In the genomic region with DNA sequence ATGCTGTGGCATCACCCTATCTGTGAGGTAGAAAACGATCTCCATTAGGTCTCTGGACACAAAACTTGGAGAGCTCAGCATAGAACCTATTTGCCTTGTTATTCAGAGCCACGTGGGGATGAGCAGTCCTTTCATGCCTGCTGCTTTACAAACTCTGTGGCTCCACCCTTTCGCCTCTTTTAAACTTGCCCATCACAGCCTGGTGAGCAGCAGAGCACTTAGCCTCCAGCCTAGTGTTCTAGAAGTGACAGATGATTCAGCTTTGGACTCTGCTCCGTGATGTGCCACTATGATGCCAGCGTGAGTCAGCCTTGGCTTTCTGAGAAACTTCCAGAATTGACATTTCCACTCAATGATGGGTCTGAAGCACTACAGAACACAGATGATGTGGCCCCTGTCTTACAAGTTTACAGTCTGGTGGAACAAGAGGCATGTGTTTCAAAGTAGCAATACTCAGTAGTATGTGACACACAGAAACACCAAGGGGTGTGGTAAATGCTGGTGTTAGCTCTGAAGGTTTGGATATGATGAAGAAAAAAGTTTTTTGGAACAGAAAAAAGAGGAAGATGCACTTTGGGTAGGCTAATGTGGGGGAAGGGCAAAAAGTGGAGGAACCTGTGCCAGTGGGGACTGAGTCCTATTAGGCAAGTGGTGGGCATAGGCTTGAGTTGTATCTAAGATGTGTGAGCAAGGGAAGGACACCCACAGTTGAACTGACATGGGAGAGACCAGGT, we compare ENCODE assay signal across 12 mouse cellular contexts. TPM values are rescaled to one million over a fixed set of nuclear protein-coding genes. Genes with fewer than 3 reads are reported as not detected.
DNase-seq lines count a peak whose midpoint lies in the region; ATAC-seq lines count a peak whose summit lies in the region.
"Had no signal": no experiment of that assay in that cellular context is flagged by ENCODE, and none has a peak within 500 bp of the region (broad histone marks: within the 10 kb centered on the region; RNA-seq: fewer than 3 reads in every experiment).

No protein-coding gene starts in this region.

- peak; percentile 92 for ATAC-seq in granulocyte monocyte progenitor cell, adult 5-6 weeks (replicated peaks; ENCODE audit: poor library complexity, severe bottlenecking)

- DNase-seq in right cerebral cortex, adult 18-20 months: peak; percentile 28
- DNase-seq in right cerebral cortex, adult 2 months (ENCODE audit: low spot score in 2 of 2): no peak
- DNase-seq in adrenal gland, adult 2 months: peak; percentile 87
- DNase-seq in embryo, embryonic 11 days: no peak
- DNase-seq in layer of hippocampus, postnatal 10 days (ENCODE audit: low spot score in 2 of 2): no peak
- DNase-seq in urinary bladder, adult 2 months (ENCODE audit: low spot score): no peak
- DNase-seq: cerebellum, adult 11 months; kidney, postnatal 10 days; left cerebral cortex, postnatal 4 days; lung, postnatal 10 days; thymus, postnatal 14 days had no signal

RNA-seq across cellular contexts. Expression of a gene that starts 17.3 kb away (rescaled TPM):
- total RNA-seq in adrenal gland, adult 2 months (2021): 100 to 1,000 TPM; 173 to 196 TPM
- 16.3 and 17.7 TPM in 2 replicates for polyA plus RNA-seq in adrenal gland, adult 2 months (2012; rRNA removed)
- 146 and 257 TPM in 2 replicates for total RNA-seq in granulocyte monocyte progenitor cell, adult 5-6 weeks (2014; fragmentation: Nextera tagmentation)
- 203 and 212 TPM in 2 replicates for total RNA-seq in granulocyte monocyte progenitor cell, adult 5-6 weeks (2017)
- total RNA-seq in layer of hippocampus, postnatal 10 days (2021): 10 to 100 TPM; 66.3 to 71.8 TPM
- polyA plus RNA-seq in urinary bladder, adult 2 months (2012; rRNA removed): 264 and 295 TPM in 2 replicates

RNA-seq across cellular contexts. Expression of a gene that starts 51.9 kb away (rescaled TPM):
- total RNA-seq in adrenal gland, adult 2 months (2021): 100 to 1,000 TPM; 210 to 267 TPM
- polyA plus RNA-seq in adrenal gland, adult 2 months (2012; rRNA removed): 33.0 and 44.4 TPM in 2 replicates
- 1,372 and 1,648 TPM in 2 replicates for total RNA-seq in granulocyte monocyte progenitor cell, adult 5-6 weeks (2014; fragmentation: Nextera tagmentation)
- 77.7 and 97.8 TPM in 2 replicates for total RNA-seq in granulocyte monocyte progenitor cell, adult 5-6 weeks (2017)
- total RNA-seq in layer of hippocampus, postnatal 10 days (2021): 10 to 100 TPM; 16.1 to 20.2 TPM
- 912 and 1,103 TPM in 2 replicates for polyA plus RNA-seq in urinary bladder, adult 2 months (2012; rRNA removed)

Comparison
In these comparisons a context has a peak if more than half of its experiments do, and no peak if none do; other contexts are left out.
1. DNase-seq: peak in right cerebral cortex, adult 18-20 months (single experiment) and adrenal gland, adult 2 months (single experiment); none in right cerebral cortex, adult 2 months (0 of 2), embryo, embryonic 11 days (single experiment), layer of hippocampus, postnatal 10 days (0 of 2) and urinary bladder, adult 2 months (single experiment).